Mouse (Mus musculus) liver, embryonic 11.5 days (tissue): ENCODE data around the gene Ptpn4. TPM values are rescaled to one million over a fixed set of nuclear protein-coding genes. Genes with fewer than 3 reads are reported as not detected.
A peak's percentile ranks its signal among the peaks of the same experiment; 100 is the strongest.

Source experiments
- ATAC-seq: fragments of 200-750 bp; cut with Nextera tagmentation; replicated peaks from 2 replicates; pipeline ENCODE4 v1.8.0; 2017; ENCODE audit warnings: moderate number of reproducible peaks, mild to moderate bottlenecking, moderate TSS enrichment, moderate library complexity; ENCODE audit not compliant: low FRiP score
- DNase-seq: peaks from one replicate; pipeline ENCODE4 v3.0.0-alpha.2; 2017; ENCODE audit warnings: low spot score
- H3K27ac ChIP-seq: fragments of 300-500 bp; sonication (generic); 2 replicates; pipeline ENCODE4 v1.5.1; 2014; ENCODE audit warnings: mild to moderate bottlenecking, low read depth, low read length, control low read depth
- H3K27me3 ChIP-seq: fragments of 300-500 bp; sonication (generic); replicated peaks from 2 replicates; pipeline ENCODE4 v1.6.1; 2014; ENCODE audit warnings: low read length, mixed read lengths; ENCODE audit not compliant: control insufficient read depth, insufficient read depth
- H3K36me3 ChIP-seq: fragments of 300-500 bp; sonication (generic); 2 replicates; pipeline ENCODE4 v1.6.1; 2014; ENCODE audit warnings: mild to moderate bottlenecking, low read length, moderate library complexity, mixed read lengths; ENCODE audit not compliant: control insufficient read depth, insufficient read depth
- H3K4me1 ChIP-seq: fragments of 300-500 bp; sonication (generic); replicated peaks from 2 replicates; pipeline ENCODE4 v1.6.1; 2014; ENCODE audit warnings: low read length, mixed read lengths; ENCODE audit not compliant: control insufficient read depth, insufficient read depth
- H3K4me2 ChIP-seq: fragments of 300-500 bp; sonication (generic); 2 replicates; pipeline ENCODE4 v1.6.1; 2014; ENCODE audit warnings: mild to moderate bottlenecking, control low read depth, moderate library complexity
- H3K4me3 ChIP-seq: fragments of 300-500 bp; sonication (generic); 2 replicates; pipeline ENCODE4 v1.5.1; 2014; ENCODE audit warnings: low read depth, low read length, control low read depth
- H3K9ac ChIP-seq: fragments of 300-500 bp; sonication (generic); 2 replicates; pipeline ENCODE4 v1.6.1; 2014; ENCODE audit warnings: low read depth, low read length, control low read depth
- H3K9me3 ChIP-seq: fragments of 300-500 bp; sonication (generic); 2 replicates; pipeline ENCODE4 v1.6.1; 2016; ENCODE audit warnings: low read length, inconsistent platforms, mixed read lengths; ENCODE audit not compliant: control insufficient read depth
- WGBS: fragments of 180-500 bp; shearing (Covaris S2); extraction: QIAGEN DNeasy Blood & Tissue Kit; methylation state at CpG from one replicate; pipeline ENCODE4 v1.1.7; 2014; 5-methylcytosine and 5-hydroxymethylcytosine counted together
- polyA plus RNA-seq: library from polyadenylated mRNA; unstranded; fragments of >200 nt; fragmentation: Nextera tagmentation; extraction: Ambion mirVana; gene quantifications from 2 replicates; pipeline ENCODE4 v1.2.1, GENCODE M21; 2014

The Ptpn4 gene
- polyA plus RNA-seq, 1 experiment from 2014 or later = 5.4 TPM

DNA sequence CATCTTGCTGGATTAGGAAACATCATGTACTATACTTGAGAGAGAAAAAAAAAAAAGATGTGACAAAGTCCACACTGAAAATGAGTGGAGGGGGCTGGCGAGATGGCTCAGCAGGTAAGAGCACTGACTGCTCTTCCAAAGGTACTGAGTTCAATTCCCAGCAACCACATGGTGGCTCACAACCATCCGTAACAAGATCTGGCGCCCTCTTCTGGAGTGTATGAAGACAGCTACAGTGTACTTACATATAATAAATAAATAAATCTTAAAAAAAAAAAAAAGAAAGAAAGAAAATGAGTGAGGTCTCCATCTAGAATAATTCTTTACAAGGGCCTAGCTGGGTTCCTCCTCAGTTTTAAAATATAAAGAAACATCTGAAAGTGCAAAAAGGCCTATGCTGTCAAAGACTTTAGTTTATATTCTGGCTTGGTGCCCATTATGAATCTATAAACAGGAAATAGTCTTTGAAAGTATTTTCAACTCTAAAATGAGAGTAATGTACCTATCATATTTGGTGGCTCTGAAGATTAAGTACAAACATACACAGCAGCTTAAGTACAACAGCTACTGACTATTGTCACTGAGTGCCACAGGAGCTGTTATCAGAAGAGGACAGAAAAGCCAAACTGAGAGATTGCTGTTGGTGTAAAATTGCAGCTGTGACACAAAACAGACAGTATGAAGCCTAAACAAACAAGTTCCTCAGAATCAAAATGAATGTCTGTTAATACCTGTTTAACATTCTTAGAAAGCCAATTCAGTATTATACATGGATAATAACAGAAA lies 151.4 kb downstream of the Ptpn4 start:
- ATAC-seq = peak; percentile 86
- no peak overlapping the region; the same call in 1 of the 2 replicates for H3K27ac ChIP-seq
- no peaks in the 10 kb centered on the region for H3K27me3 ChIP-seq
- no peaks in the 10 kb centered on the region for H3K4me1 ChIP-seq
- H3K36me3 ChIP-seq = no peaks in the 10 kb centered on the region
- no peak for DNase-seq
- no peaks in the 10 kb centered on the region for H3K9me3 ChIP-seq
- H3K9ac ChIP-seq = no peak overlapping the region
- no peak overlapping the region for H3K4me2 ChIP-seq
- no peak overlapping the region for H3K4me3 ChIP-seq
- 89% methylated on average over 3 of the region's 3 CpGs for WGBS

DNA sequence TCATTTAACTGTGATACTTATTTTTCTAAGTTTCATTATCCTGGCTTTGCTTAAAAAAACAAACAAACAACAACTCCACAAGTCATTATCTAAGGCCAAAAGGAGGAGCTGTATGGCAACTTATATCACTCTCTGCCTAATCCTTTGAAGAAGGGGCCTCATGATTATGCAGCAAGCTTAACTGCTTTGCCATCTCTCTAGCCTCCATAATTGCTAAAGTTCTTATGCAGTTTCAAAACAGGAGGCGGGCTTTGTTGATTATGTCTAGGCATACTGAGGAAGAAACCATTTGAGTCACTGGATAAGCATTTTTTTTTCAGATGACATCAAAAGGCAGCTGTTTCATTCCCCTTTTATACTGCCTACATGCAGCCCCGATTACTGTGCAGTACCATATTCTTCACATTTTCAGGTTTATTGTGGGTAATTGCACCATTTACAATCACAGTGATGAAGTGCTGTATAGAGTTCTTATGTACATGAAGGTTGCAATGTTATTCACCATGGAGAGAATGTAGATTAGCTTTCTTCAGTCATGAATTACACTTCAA lies 155.7 kb downstream of the Ptpn4 start:
- Histone ChIP-seq H3K4me3 (no peak overlapping the region), H3K36me3 (no peaks in the 10 kb centered on the region), H3K27me3 (no peaks in the 10 kb centered on the region), H3K9ac (no peak overlapping the region), H3K4me2 (no peak overlapping the region), H3K9me3 (no peaks in the 10 kb centered on the region), H3K4me1 (no peaks in the 10 kb centered on the region), H3K27ac (no peak overlapping the region)
- DNase-seq (no peak), ATAC-seq (no peak)
- 81% methylated on average over 2 of the region's 2 CpGs for WGBS

DNA sequence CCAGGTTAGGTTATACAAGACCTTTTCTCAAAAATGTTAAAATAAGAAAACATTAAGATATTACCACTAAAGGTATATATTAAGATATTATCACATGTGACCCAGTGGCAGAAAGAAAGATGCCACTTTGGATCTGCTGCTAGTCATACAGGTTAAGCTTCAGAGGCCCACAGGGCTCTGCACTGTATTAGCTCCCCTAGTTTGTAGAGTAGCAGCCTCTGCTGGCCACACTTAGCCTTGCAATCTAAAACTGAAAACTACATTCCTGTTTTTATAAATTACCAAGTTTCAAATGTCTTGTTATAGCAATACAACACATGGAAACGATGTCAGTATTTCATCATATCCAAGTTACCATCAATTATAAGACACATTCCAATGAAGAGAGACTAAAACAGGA lies 162.4 kb downstream of the Ptpn4 start:
- Histone ChIP-seq H3K4me2 (no peak overlapping the region), H3K27ac (no peak overlapping the region), H3K27me3 (no peaks in the 10 kb centered on the region), H3K4me1 (no peaks in the 10 kb centered on the region), H3K9ac (no peak overlapping the region), H3K36me3 (no peaks in the 10 kb centered on the region), H3K9me3 (no peaks in the 10 kb centered on the region), H3K4me3 (no peak overlapping the region)
- 70% methylated on average over 1 of the region's 1 CpGs for WGBS
- ATAC-seq (no peak), DNase-seq (no peak)

DNA sequence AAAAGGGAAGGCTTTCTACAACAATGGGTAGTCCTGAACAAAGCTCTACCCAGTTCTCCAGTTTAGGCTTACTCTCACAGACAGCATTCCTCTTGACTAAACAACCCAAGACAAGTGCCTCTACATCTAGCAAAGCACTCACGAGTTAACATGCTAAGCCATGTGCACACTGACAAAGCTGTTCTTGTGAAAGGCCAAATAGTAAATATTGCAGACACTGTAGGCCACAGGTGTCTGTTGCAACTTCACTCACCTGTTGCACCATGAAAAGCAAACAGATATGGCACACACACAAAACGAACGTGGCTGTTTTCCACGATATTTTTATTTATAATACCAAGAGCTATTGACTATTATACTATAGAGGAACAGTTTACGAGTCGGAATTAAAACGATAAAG lies 170.5 kb downstream of the Ptpn4 start:
- ATAC-seq = no peak
- 92% methylated on average over 7 of the region's 7 CpGs for whole genome bisulfite sequencing
- no peaks in the 10 kb centered on the region for H3K4me1 ChIP-seq

DNA sequence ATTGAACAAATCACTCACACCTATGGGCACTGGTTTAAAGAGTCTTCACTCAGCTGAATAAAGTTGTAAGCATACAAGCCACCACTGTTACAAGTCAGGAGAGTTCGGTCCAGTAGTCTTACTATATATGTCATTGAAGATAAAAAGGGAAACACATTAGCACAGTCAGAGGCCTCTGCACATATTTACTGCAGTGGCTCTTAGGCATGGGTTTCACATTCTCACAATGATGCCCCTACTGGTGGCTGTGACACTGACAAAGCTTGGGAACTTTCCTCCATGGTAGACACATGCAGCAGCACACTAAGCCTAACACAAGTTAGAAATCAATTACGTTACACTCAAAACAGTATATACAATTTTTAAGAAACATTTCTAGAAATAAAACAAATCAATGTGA lies 183.1 kb downstream of the Ptpn4 start:
- 81% methylated on average over 2 of the region's 2 CpGs for WGBS
- Histone ChIP-seq H3K27me3 (no peaks in the 10 kb centered on the region), H3K4me3 (no peak overlapping the region), H3K36me3 (no peaks in the 10 kb centered on the region), H3K9ac (no peak overlapping the region), H3K9me3 (no peaks in the 10 kb centered on the region), H3K4me2 (no peak overlapping the region), H3K27ac (no peak overlapping the region), H3K4me1 (peaks cover 2% of the 10 kb centered on the region)
- no peak for ATAC-seq
- DNase-seq = no peak

More for the DNA sequence above, 170.5 kb downstream of the Ptpn4 start:
- Histone ChIP-seq H3K27me3 (no peaks in the 10 kb centered on the region), H3K9ac (no peak overlapping the region), H3K27ac (no peak overlapping the region), H3K36me3 (0 out of 2 replicates have a peak, but pooled peaks cover 2% of the 10 kb centered on the region), H3K4me2 (no peak overlapping the region), H3K9me3 (no peaks in the 10 kb centered on the region), H3K4me3 (no peak overlapping the region)
- no peak for DNase-seq

DNA sequence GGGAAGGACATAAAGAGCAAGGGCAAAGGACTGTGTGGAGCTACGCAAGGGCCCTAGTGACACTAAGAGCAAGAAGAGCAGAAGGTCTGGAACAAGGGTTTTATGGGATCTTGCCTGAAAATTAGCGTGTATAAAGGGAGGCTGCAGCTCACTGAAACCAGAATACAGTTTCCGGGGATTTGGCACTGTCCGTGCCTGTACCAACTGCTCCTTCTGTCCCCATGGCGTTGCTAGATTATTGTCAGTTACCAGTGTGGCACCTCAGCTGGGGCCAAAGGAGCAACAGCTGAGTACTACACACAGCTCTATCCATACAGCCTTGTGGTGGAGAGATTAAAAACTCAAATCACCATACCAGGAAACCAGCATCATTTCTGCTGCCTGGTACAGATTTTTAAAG lies 187.0 kb downstream of the Ptpn4 start:
- H3K4me2 ChIP-seq = no peak overlapping the region
- H3K27ac ChIP-seq = no peak overlapping the region
- 88% methylated on average over 5 of the region's 5 CpGs for whole genome bisulfite sequencing

DNA sequence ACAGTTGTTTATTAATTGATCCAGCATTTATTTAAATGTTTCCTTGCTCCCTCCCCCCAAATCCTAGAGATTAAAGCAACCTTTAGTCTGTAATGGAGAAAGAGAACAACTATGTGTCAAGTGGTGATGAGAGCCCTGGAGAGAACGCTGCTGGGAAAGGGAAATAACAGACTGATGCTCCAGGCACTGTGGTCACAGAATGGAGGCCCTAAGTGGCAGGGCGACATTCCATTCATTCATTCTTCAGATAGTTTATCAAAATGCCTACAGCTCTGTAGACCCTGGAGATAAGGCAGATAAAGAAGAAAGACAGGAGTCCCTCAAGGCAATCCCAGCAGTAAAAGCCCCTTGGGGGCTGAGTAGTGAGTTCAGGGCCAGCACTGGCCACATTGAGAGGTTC lies 187.8 kb downstream of the Ptpn4 start:
- Histone ChIP-seq H3K4me1 (peaks cover 8% of the 10 kb centered on the region), H3K27me3 (no peaks in the 10 kb centered on the region), H3K9me3 (no peaks in the 10 kb centered on the region), H3K27ac (no peak overlapping the region), H3K9ac (no peak overlapping the region), H3K36me3 (no peaks in the 10 kb centered on the region), H3K4me3 (no peak overlapping the region), H3K4me2 (no peak overlapping the region)
- 44% methylated on average over 2 of the region's 2 CpGs for WGBS
- ATAC-seq (no peak), DNase-seq (no peak)

More for the DNA sequence above, 187.0 kb downstream of the Ptpn4 start:
- no peak for ATAC-seq
- DNase-seq = no peak
- Histone ChIP-seq H3K27me3 (no peaks in the 10 kb centered on the region), H3K4me1 (peaks cover 8% of the 10 kb centered on the region), H3K36me3 (no peaks in the 10 kb centered on the region), H3K9me3 (no peaks in the 10 kb centered on the region), H3K4me3 (no peak overlapping the region), H3K9ac (no peak overlapping the region)

DNA sequence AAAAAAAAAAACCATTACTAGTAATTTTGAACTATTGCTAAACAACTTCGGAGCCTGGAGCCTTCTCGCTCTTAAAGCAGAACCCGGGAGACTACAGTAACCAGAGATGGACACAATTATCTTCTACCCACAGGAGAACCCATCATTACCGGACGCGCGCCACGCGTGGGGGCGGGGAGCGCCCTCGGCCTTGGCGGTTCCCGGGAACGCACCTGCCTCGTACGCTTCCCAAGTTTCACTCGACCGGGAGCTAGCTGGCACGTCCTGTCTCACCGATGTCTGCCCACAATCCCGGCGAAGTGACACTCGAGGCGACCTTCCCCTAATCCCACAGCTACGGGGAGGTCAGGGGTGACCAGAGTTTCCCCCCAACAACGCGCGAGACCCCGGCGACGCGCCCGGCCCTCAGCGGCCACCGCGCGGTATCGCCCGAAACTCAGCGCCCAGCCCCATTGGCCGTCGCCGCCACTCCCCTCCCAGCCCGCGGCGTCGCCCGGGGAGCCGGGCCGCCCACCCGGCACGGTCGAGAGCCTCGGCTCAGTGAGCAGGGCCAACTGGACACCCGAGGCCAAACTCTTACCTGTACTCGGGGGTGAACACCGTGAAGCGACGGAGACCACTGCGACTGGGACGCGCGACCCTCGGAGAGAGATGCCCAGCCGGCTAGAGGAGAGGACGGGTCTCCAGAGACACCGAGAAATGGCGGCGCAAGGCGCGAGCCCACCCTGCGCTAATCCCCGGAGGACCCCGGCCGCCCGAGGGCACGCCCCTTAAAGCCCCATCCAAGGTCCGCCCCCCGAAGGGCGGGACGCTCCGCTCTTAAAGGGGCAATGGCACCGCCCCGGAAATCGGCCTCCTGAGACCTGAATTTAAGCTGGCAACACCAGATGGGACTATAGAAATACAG lies 189.0 kb downstream of the Ptpn4 start, which contains the start of gene Epb41l5:
Gene Epb41l5, minus strand, starts transcription at position 796 of the 907 bp plus-strand sequence.
- Histone ChIP-seq H3K27ac (peak within 1 kb of the TSS; percentile 67), H3K9ac (peak within 1 kb of the TSS; percentile 69), H3K27me3 (no peaks in the 10 kb centered on the region), H3K4me1 (peaks cover 8% of the 10 kb centered on the region), H3K4me3 (peak within 1 kb of the TSS; percentile 88), H3K4me2 (peak within 1 kb of the TSS; percentile 84), H3K9me3 (no peaks in the 10 kb centered on the region), H3K36me3 (no peaks in the 10 kb centered on the region)
- under 1% methylated on average over 86 of the region's 86 CpGs for WGBS
- DNase-seq (peak; percentile 88), ATAC-seq (peak; percentile 92)
